Mouse (Mus musculus): Measurements from ENCODE around the gene Ssh1.

GRCm38 (mm10) chr5:113890874-113891273, 102.8 kb downstream of the Ssh1 start:
- TF ChIP-seq CTCF (IDR thresholded peaks at IDR 0.05; ENCODE audit: extremely low read depth, insufficient read depth, insufficient read length, insufficient replicate concordance) (no peak), POLR2A (IDR thresholded peaks at IDR 0.05; ENCODE audit: low read depth, low read length) (no peak)

Data from spleen, adult 2 months (tissue).